Comparison of ENCODE assay signal across 24 mouse cellular contexts in the genomic region with DNA sequence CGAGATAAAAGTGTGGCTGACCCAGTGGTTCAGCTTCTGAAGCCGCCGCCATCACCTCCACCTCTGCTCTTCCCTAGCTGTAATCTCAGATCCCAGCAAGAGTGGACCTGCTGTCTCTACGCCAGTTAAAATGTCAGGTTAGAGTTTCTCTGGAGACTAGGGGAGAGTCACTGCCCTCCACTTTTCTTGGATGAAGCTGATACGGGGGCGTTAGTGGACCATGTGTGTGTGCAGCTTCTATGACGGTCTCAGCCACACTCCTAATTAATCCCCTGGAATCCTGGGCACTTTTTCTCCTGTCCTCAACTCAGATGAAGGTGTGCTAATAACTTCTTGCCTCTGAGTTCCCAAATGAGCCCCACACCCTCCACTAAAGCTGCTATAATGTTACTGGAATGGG.
"Had no signal": no experiment of that assay in that cellular context is flagged by ENCODE, and none has a peak within 500 bp of the region (broad histone marks: within the 10 kb centered on the region; RNA-seq: fewer than 3 reads in every experiment).

No protein-coding gene starts in this region.

- H3K36me3 ChIP-seq: intestine, embryonic 15.5 days; limb, embryonic 12.5 days; limb, embryonic 15.5 days; liver, embryonic 12.5 days; liver, embryonic 15.5 days; midbrain, embryonic 12.5 days; neural tube, embryonic 13.5 days; stomach, embryonic 15.5 days had no signal

- H3K27ac ChIP-seq: intestine, embryonic 15.5 days; left cerebral cortex, adult 2 months; limb, embryonic 12.5 days; limb, embryonic 15.5 days; liver, embryonic 12.5 days; liver, embryonic 15.5 days; midbrain, embryonic 12.5 days; neural tube, embryonic 13.5 days; stomach, embryonic 15.5 days had no signal

- H3K4me2 ChIP-seq: intestine, embryonic 15.5 days; limb, embryonic 12.5 days; limb, embryonic 15.5 days; liver, embryonic 12.5 days; liver, embryonic 15.5 days; midbrain, embryonic 12.5 days; neural tube, embryonic 13.5 days; stomach, embryonic 15.5 days had no signal

- H3K27me3 ChIP-seq: intestine, embryonic 15.5 days; limb, embryonic 12.5 days; limb, embryonic 15.5 days; liver, embryonic 12.5 days; liver, embryonic 15.5 days; midbrain, embryonic 12.5 days; neural tube, embryonic 13.5 days; stomach, embryonic 15.5 days had no signal

- ATAC-seq: intestine, embryonic 15.5 days; liver, embryonic 12.5 days; midbrain, embryonic 16.5 days had no signal

- H3K4me3 ChIP-seq: intestine, embryonic 15.5 days; left cerebral cortex, adult 2 months; limb, embryonic 12.5 days; limb, embryonic 15.5 days; liver, embryonic 12.5 days; liver, embryonic 15.5 days; midbrain, embryonic 12.5 days; myocyte; neural tube, embryonic 13.5 days; stomach, embryonic 15.5 days had no signal

- H3K9me3 ChIP-seq: intestine, embryonic 15.5 days; limb, embryonic 12.5 days; limb, embryonic 15.5 days; liver, embryonic 12.5 days; liver, embryonic 15.5 days; midbrain, embryonic 12.5 days; neural tube, embryonic 13.5 days; stomach, embryonic 15.5 days had no signal

- H3K9ac ChIP-seq: intestine, embryonic 15.5 days; limb, embryonic 12.5 days; limb, embryonic 15.5 days; liver, embryonic 12.5 days; liver, embryonic 15.5 days; midbrain, embryonic 12.5 days; neural tube, embryonic 13.5 days; stomach, embryonic 15.5 days had no signal

- H3K4me1 ChIP-seq: intestine, embryonic 15.5 days; liver, embryonic 12.5 days; liver, embryonic 15.5 days; stomach, embryonic 15.5 days had no signal

- DNase-seq: kidney, adult 18-20 months; kidney, adult 9 months; kidney, postnatal 25 days; layer of hippocampus, postnatal 36 days; left cerebral cortex, postnatal 4 days; lung, adult 2 months; lung, postnatal 14 days; lung, postnatal 4 days; retina, postnatal 1 day; right cerebral cortex, postnatal 25 days; spleen, adult 18-20 months; thymus, adult 18-20 months; thymus, postnatal 36 days had no signal
